Mouse (Mus musculus): ENCODE measurements at regions not wholly inside any gene's neighbourhood (a gene's known extent, or its start where the extent isn't known, plus 50 kb on each side); places are given as distances from the start of the nearest gene placed in this dataset.

GRCm38 (mm10) chr2:61173581-61173980, 210.6 kb upstream of the Rbms1 start:
- TF ChIP-seq MAX (IDR thresholded peaks at IDR 0.05; ENCODE audit: low read depth), result no peak
- TF ChIP-seq SRF (IDR thresholded peaks at IDR 0.05; ENCODE audit: control insufficient read depth, insufficient read length, low read depth), result no peak
- TF ChIP-seq TCF3 (IDR thresholded peaks at IDR 0.05; ENCODE audit: insufficient read length, low read depth), result no peak
- no peak for TF ChIP-seq POLR2A (IDR thresholded peaks at IDR 0.05; ENCODE audit: insufficient read length, low read depth)
- TF ChIP-seq E2F4 (IDR thresholded peaks at IDR 0.05; ENCODE audit: insufficient read depth), result no peak
- TF ChIP-seq USF1 (IDR thresholded peaks at IDR 0.05; ENCODE audit: low read depth), result no peak
- no peak for TF ChIP-seq MYOD1 (IDR thresholded peaks at IDR 0.05; ENCODE audit: control insufficient read depth in 1 of 3, insufficient read length in 2 of 3, low read depth in 2 of 3)
